Mouse (Mus musculus) hindbrain, embryonic 13.5 days (tissue): ENCODE results near the gene Ppfia3. TPM values are rescaled to one million over a fixed set of nuclear protein-coding genes. Genes with fewer than 3 reads are reported as not detected.
A peak's percentile ranks its signal among the peaks of the same experiment; 100 is the strongest.

Source experiments
- ATAC-seq: fragments of 200-750 bp; cut with Nextera tagmentation; 2 replicates; pipeline ENCODE4 v1.8.0; 2017; ENCODE audit warnings: moderate TSS enrichment; ENCODE audit not compliant: low FRiP score
- H3K27ac ChIP-seq: fragments of 300-500 bp; sonication (generic); 2 replicates; pipeline ENCODE4 v1.5.1; 2015; ENCODE audit warnings: inconsistent platforms, mild to moderate bottlenecking, moderate library complexity
- H3K27me3 ChIP-seq: fragments of 300-500 bp; sonication (generic); 2 replicates; pipeline ENCODE4 v1.6.1; 2015; ENCODE audit warnings: mild to moderate bottlenecking, inconsistent platforms
- H3K36me3 ChIP-seq: fragments of 300-500 bp; sonication (generic); 2 replicates; pipeline ENCODE4 v1.6.1; 2015; ENCODE audit warnings: mild to moderate bottlenecking, inconsistent platforms
- H3K4me1 ChIP-seq: fragments of 300-500 bp; sonication (generic); replicated peaks from 2 replicates; pipeline ENCODE4 v1.6.1; 2015; ENCODE audit warnings: inconsistent platforms
- H3K4me2 ChIP-seq: fragments of 300-500 bp; sonication (generic); 2 replicates; pipeline ENCODE4 v1.6.1; 2015; ENCODE audit warnings: inconsistent platforms, mild to moderate bottlenecking, moderate library complexity
- H3K4me3 ChIP-seq: fragments of 300-500 bp; sonication (generic); 2 replicates; pipeline ENCODE4 v1.5.1; 2015; ENCODE audit warnings: mild to moderate bottlenecking, inconsistent platforms
- H3K9ac ChIP-seq: fragments of 300-500 bp; sonication (generic); 2 replicates; pipeline ENCODE4 v1.6.1; 2015; ENCODE audit warnings: mild to moderate bottlenecking, inconsistent platforms
- H3K9me3 ChIP-seq: fragments of 300-500 bp; sonication (generic); 2 replicates; pipeline ENCODE4 v1.6.1; 2016; ENCODE audit warnings: inconsistent platforms
- WGBS: fragments of 180-500 bp; shearing (Covaris S2); methylation state at CpG from one replicate; pipeline ENCODE4 v1.1.7; 2015; 5-methylcytosine and 5-hydroxymethylcytosine counted together
- polyA plus RNA-seq: library from polyadenylated mRNA; unstranded; fragments of >200 nt; fragmentation: Nextera tagmentation; extraction: Ambion mirVana; gene quantifications from 2 replicates; pipeline ENCODE4 v1.2.1, GENCODE M21; 2015

The Ppfia3 gene
- polyA plus RNA-seq, 1 experiment from 2014 or later, result 19.9 TPM

GRCm38 (mm10) chr7:45370475-45371311 is 3.9 kb upstream of the Ppfia3 start, which contains the start of gene Lin7b:
Gene Lin7b (minus strand): TSS chr7:45370583.
- H3K9me3 ChIP-seq, result no peaks in the 10 kb centered on the region
- H3K4me3 ChIP-seq, result peak within 1 kb of the TSS; percentile 50
- peak within 1 kb of the TSS; percentile 90 for H3K4me2 ChIP-seq
- WGBS, result 13% methylated on average over 28 of the region's 28 CpGs
- H3K27ac ChIP-seq, result no peak within 1 kb of the TSS
- H3K4me1 ChIP-seq, result peaks cover 34% of the 10 kb centered on the region
- peak; percentile 44 for ATAC-seq
- peaks cover 33% of the 10 kb centered on the region for H3K36me3 ChIP-seq
- H3K9ac ChIP-seq, result peak within 1 kb of the TSS; percentile 74
- H3K27me3 ChIP-seq, result peaks cover 19% of the 10 kb centered on the region

- Histone ChIP-seq H3K27ac (no peak overlapping the region), H3K4me3 (peak overlapping the region; percentile 50), H3K36me3 (peaks cover 27% of the 10 kb centered on the region), H3K4me1 (peaks cover 41% of the 10 kb centered on the region), H3K4me2 (peak overlapping the region; percentile 90), H3K27me3 (peaks cover 24% of the 10 kb centered on the region), H3K9ac (peak overlapping the region; percentile 74), H3K9me3 (no peaks in the 10 kb centered on the region)
- ATAC-seq, result peak; percentile 12; the same call in 1 of the 2 replicates
- WGBS, result 10% methylated on average over 51 of the region's 52 CpGs
These were observed 3.1 kb upstream of the Ppfia3 start for GRCm38 (mm10) chr7:45369836-45370474.

GRCm38 (mm10) chr7:45369022-45369745 is 2.4 kb upstream of the Ppfia3 start:
- peaks cover 22% of the 10 kb centered on the region for H3K36me3 ChIP-seq
- no peak overlapping the region for H3K27ac ChIP-seq
- H3K4me3 ChIP-seq, result no peak overlapping the region; the same call in 1 of the 2 replicates
- no peak for ATAC-seq
- H3K9me3 ChIP-seq, result no peaks in the 10 kb centered on the region
- peak overlapping the region; percentile 74 for H3K9ac ChIP-seq
- H3K4me2 ChIP-seq, result peak overlapping the region; percentile 90
- peaks cover 28% of the 10 kb centered on the region for H3K27me3 ChIP-seq
- H3K4me1 ChIP-seq, result peaks cover 47% of the 10 kb centered on the region
- 71% methylated on average over 16 of the region's 16 CpGs for WGBS

GRCm38 (mm10) chr7:45368178-45368577 is 1.4 kb upstream of the Ppfia3 start:
- H3K9ac ChIP-seq, result peak overlapping the region; percentile 96
- H3K9me3 ChIP-seq, result no peaks in the 10 kb centered on the region
- H3K4me2 ChIP-seq, result peak overlapping the region; percentile 87
- H3K4me3 ChIP-seq, result peak overlapping the region; percentile 79
- H3K27ac ChIP-seq, result peak overlapping the region; percentile 92; the same call in 1 of the 2 replicates
- ATAC-seq, result no peak
- peaks cover 16% of the 10 kb centered on the region for H3K36me3 ChIP-seq
- peaks cover 38% of the 10 kb centered on the region for H3K27me3 ChIP-seq
- WGBS, result 83% methylated on average over 15 of the region's 15 CpGs
- peaks cover 50% of the 10 kb centered on the region for H3K4me1 ChIP-seq

GRCm38 (mm10) chr7:45367020-45367880 is 431 bp upstream of the Ppfia3 start:
- Histone ChIP-seq H3K4me1 (peaks cover 58% of the 10 kb centered on the region), H3K36me3 (peaks cover 6% of the 10 kb centered on the region), H3K4me3 (peak overlapping the region; percentile 79), H3K9ac (peak overlapping the region; percentile 96), H3K9me3 (no peaks in the 10 kb centered on the region), H3K4me2 (peak overlapping the region; percentile 87), H3K27me3 (peaks cover 47% of the 10 kb centered on the region), H3K27ac (peak overlapping the region; percentile 92)
- ATAC-seq, result peak; percentile 85
- WGBS, result under 1% methylated on average over 70 of the region's 70 CpGs

GRCm38 (mm10) chr7:45365742-45366651 is 822 bp downstream of the Ppfia3 start:
- ATAC-seq, result no peak
- H3K4me3 ChIP-seq, result peak overlapping the region; percentile 79
- peak overlapping the region; percentile 96 for H3K9ac ChIP-seq
- H3K4me1 ChIP-seq, result peaks cover 71% of the 10 kb centered on the region
- H3K4me2 ChIP-seq, result peak overlapping the region; percentile 87
- H3K27me3 ChIP-seq, result peaks cover 49% of the 10 kb centered on the region
- 4% methylated on average over 34 of the region's 35 CpGs for WGBS
- H3K27ac ChIP-seq, result peak overlapping the region; percentile 92
- no peaks in the 10 kb centered on the region for H3K9me3 ChIP-seq
- H3K36me3 ChIP-seq, result 0 out of 2 replicates have a peak, but pooled peaks cover 2% of the 10 kb centered on the region

- WGBS, result 95% methylated on average over 2 of the region's 2 CpGs
- no peak overlapping the region for H3K27ac ChIP-seq
These were observed 2.8 kb downstream of the Ppfia3 start for GRCm38 (mm10) chr7:45363983-45364382.

GRCm38 (mm10) chr7:45362801-45363200 is 4.0 kb downstream of the Ppfia3 start:
- Histone ChIP-seq H3K4me3 (0 out of 2 replicates have a peak overlapping the region, but pooled peaks have one; percentile 4), H3K27ac (no peak overlapping the region), H3K27me3 (peaks cover 41% of the 10 kb centered on the region), H3K4me1 (peaks cover 44% of the 10 kb centered on the region), H3K9ac (no peak overlapping the region), H3K36me3 (peaks cover 20% of the 10 kb centered on the region), H3K4me2 (0 out of 2 replicates have a peak overlapping the region, but pooled peaks have one; percentile 10), H3K9me3 (no peaks in the 10 kb centered on the region)
- ATAC-seq, result no peak
- 7% methylated on average over 13 of the region's 13 CpGs for WGBS

More at GRCm38 (mm10) chr7:45363983-45364382, 2.8 kb downstream of the Ppfia3 start:
- Histone ChIP-seq H3K36me3 (peaks cover 11% of the 10 kb centered on the region), H3K4me1 (peaks cover 52% of the 10 kb centered on the region), H3K4me2 (no peak overlapping the region), H3K27me3 (peaks cover 50% of the 10 kb centered on the region), H3K9ac (no peak overlapping the region), H3K9me3 (no peaks in the 10 kb centered on the region), H3K4me3 (no peak overlapping the region)
- no peak for ATAC-seq

- H3K27me3 ChIP-seq, result peaks cover 41% of the 10 kb centered on the region
- H3K27ac ChIP-seq, result peak overlapping the region; percentile 81
- under 1% methylated on average over 43 of the region's 43 CpGs for WGBS
- peak overlapping the region; percentile 45 for H3K4me3 ChIP-seq
- ATAC-seq, result peak; percentile 88
- peak overlapping the region; percentile 78 for H3K9ac ChIP-seq
- H3K36me3 ChIP-seq, result peaks cover 34% of the 10 kb centered on the region
- H3K9me3 ChIP-seq, result no peaks in the 10 kb centered on the region
- peak overlapping the region; percentile 84 for H3K4me2 ChIP-seq
- peaks cover 41% of the 10 kb centered on the region for H3K4me1 ChIP-seq
These were observed 5.5 kb downstream of the Ppfia3 start for GRCm38 (mm10) chr7:45361243-45361804.

GRCm38 (mm10) chr7:45360404-45361125 is 6.3 kb downstream of the Ppfia3 start:
- H3K27ac ChIP-seq, result no peak overlapping the region
- H3K4me1 ChIP-seq, result peaks cover 37% of the 10 kb centered on the region
- H3K4me2 ChIP-seq, result peak overlapping the region; percentile 84
- H3K9ac ChIP-seq, result no peak overlapping the region
- H3K4me3 ChIP-seq, result peak overlapping the region; percentile 45
- H3K9me3 ChIP-seq, result no peaks in the 10 kb centered on the region
- 55% methylated on average over 18 of the region's 18 CpGs for WGBS
- peaks cover 41% of the 10 kb centered on the region for H3K27me3 ChIP-seq
- H3K36me3 ChIP-seq, result peaks cover 42% of the 10 kb centered on the region
- ATAC-seq, result 0 out of 2 replicates have a peak, but pooled peaks have one; percentile 1
